Mouse (Mus musculus) kidney, postnatal 36 days (tissue): Measurements from ENCODE around the gene Tdgf1.

Experiments
- DNase-seq, 2 experiments: peaks; one replicate each; pipeline ENCODE4 v3.0.0; 2021 to 2022; ENCODE audit warnings: mixed read lengths in 2 of 2

The Tdgf1 gene

DNA sequence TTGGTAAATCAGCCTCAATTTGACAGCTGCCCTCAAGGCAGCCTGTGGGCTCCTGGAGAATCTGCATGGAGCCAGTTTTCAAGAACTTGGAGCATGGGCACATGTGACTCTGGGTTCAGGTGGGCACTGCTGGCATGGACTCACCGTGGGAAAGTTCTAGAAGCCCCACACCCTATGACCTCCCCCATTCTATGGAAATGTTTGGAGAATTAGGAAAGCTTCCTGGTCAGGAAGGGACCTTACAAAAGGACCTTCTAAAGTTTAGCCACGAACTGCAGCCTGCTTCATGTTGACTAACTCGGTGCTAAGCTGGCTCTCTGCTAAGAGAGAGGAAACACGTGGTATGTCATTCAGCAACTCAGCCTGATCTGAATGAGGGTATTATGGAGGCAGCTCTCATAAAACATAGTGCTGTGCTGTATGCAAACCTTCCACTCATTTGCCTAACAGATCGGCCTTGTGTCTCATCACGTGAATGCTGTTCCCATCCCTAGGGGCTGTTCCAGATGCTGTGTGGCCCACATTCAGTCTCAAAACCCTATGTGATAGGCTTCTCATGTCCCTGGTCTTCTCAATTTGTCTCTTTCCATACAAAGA, 36.5 kb downstream of the Tdgf1 start:
- DNase-seq: no peak

DNA sequence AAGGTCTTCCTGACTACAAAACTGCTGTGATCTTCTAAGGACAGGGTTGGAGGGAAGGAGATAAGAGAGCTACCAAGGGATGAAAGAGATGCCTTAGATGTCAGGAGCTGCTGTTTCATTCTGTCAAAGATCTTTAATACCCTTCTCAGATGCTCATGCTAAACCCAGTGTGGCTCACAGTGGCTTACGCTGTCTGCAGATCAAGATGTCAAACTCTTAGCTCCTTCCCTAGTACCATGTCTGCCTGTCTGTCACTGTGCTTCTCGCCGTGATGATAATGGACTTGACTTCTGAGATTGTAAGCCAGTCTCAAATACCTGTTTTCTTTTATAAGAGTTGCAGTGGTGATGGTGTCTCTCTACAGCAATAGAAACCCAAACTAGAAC, 37.3 kb downstream of the Tdgf1 start:
- no peak for DNase-seq

DNA sequence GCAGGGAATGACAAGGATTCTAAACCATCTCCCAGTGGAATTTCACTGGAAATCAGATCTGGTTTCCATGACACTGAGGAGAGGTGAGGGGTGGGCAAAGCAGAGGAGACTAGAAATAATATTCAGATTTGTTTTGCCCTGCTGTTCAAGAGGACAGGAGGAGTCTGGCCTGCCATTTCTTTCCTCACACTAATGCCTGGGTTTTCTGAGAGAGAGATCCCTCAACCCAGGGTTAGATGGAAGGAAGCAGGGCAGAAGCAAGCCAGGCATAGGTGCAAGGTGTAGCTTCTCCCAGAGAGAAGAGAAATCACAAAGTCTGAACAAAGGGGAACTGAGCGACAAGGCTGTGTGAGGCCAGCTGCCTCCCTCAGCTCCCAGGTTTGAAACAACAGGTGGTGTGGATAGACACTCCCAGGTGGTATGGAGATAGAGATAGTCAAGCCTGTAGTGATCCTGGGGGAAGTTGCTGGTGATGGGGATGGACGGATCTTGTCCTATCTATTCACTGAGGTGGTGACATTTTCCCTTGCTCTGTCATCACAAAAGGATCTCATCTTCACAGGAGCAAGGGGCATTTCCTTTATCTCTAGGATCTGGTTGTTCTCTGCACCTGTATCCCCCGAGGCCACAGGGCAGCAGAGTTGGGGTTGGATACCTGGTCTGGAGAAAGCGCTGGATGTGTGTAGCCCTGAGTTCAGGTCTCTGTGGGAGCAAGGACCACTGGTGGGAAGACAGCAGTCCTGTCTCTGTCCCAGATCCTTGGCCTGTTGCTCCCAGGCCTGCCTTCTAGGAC, 37.9 kb downstream of the Tdgf1 start:
- DNase-seq: no peak

DNA sequence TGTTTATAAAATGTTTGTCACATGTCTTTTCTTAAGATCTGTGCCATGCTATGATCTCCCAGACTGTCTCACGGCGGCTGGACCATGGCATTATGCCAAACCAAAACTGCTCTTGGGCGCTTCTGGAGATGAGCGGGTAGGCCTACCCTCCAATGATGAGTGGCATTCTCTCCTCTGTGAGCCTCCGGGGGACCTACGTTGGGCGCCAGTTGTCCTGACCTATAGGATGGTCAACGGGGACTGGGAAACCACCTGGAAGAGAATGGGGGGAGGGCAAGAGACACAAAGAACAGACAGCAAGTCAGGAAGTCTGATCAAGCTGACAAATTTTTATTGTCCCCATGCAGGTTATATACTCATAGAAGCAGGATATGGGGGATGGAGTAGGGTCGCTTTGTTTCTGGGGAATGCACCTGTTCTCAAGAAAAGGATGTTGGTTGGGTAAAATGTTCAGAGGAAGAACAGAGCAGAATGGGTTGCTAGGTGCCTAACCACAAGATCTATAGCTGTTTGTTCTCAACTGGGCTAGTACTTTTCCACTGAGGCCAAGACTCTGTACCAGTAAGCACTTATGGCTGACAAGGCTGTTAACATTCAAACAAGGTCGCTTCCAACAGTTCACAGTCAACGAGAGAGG, 38.6 kb downstream of the Tdgf1 start:
- DNase-seq: no peak

DNA sequence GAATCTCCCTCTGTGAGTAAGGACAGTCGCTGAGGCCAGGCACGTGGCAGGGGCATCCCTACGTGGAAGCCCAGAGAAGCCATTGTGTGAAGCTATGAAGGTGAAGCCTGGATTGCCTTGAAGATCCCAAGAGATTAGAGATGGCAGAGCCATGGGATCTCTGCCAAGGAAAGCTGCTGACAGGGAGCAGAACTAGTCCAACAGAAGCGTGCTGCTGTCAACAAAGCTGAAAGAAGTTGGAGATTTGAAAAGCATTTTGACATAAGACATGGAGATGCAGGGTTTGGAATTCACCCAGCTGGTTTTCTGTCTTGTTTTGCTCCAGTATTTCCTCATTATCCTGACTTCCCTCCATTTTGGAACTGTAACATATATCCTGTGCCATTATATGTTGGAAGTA, 43.7 kb downstream of the Tdgf1 start:
- no peak for DNase-seq

DNA sequence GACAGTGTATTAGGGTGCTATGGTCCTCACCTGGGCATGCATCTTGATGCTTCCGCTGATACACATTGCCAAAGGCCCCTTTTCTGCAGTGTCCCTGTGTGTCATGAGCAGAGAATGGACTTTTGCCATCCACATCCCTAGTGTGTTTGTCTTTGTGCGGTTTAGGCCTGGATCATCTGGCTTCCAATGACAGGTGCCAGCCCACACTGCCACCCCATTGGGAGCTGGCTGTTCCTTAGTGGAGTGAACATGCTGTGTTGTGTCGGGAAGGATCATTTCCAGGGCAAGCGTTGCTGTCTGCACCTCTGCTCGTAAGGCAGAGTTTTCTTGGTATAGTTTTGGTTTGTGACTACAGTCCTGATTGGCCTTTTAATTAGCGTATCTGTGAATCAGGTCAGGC, 44.8 kb downstream of the Tdgf1 start:
- no peak for DNase-seq

DNA sequence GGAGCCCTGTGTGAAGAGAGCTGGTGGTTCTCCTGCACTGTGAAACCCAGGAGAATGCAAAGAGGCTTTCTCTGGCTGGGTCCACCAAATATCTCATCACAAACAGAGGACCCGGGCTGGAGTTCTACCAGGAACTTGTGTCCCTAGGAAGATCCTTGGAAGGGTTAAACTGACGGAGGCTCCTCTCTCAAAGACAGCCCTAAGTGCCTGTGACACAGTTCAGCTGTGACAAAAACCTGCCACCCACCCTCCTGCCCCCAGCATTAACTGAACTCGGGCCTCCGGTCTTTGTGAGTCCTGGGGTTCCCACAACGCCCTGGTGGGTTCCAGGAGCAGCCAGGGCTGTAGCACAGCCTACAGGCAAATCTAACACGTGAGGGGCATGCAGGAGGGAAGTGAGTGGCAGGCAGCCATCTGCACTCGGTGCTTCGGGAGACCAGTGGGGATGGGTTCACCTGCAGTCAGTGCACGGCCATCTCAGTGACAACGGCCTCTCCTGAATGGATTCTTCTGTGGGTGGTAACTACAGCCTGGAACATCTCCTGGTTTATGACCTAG, 46.4 kb downstream of the Tdgf1 start:
- DNase-seq: no peak

DNA sequence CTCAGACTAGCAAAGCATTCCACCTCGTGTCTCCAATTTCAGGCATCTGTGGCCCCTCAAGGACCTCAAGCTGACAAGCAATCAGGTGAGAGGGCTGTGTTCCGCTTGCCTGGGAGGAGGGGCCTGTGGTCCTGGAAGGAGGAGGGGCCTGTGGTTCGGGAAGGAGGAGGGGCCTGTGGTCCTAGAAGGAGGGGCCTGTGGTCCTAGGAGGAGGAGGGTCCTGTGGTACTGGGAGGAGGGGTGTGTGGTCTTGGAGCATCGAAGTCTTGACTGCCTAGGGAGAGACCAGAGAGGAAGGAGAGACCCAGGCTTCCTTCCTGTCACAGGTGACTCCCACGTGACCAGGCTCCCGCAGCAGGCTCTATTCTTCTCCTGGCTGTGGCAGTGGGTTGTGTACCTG, 49.4 kb downstream of the Tdgf1 start:
- DNase-seq: no peak

DNA sequence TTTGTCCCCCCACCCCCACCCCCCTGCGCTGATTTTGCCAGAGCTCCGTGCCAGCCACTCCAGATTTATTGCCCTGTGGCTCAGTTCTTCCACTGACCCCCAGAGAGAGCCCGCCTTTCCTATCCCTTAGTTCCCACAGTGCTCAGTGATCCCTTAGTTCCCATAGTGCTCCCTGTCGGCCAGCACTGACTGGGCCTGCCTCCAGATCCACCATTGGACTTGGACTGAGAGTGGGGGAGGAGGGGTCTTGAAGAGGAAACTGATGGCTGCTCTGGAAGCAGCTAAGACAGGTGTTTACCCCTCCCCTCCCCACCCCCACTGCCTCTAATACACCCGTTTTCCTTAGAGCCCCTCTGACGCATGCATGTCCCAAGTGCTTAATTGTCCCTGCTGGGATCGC, 50.0 kb downstream of the Tdgf1 start:
- DNase-seq: no peak

DNA sequence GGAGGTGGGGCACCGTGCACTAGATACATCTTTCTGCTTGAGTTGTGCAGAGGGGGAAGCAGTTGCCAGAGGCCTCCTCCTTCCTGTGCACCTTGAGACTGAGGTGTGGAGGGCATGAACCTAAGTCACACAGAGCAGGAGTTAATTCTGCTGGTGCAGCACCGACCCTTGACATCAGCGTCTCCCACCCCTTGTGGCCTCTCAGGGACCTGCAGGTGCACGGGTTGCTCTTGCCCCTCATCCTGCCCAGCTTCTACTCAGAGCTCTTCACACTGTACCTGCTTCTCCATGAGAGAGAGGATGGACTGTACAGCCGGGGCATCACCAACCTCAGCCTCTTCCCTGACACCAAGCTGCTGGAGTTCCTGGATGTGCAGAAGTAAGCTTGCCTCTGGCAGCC, 50.5 kb downstream of the Tdgf1 start:
- no peak for DNase-seq

DNA sequence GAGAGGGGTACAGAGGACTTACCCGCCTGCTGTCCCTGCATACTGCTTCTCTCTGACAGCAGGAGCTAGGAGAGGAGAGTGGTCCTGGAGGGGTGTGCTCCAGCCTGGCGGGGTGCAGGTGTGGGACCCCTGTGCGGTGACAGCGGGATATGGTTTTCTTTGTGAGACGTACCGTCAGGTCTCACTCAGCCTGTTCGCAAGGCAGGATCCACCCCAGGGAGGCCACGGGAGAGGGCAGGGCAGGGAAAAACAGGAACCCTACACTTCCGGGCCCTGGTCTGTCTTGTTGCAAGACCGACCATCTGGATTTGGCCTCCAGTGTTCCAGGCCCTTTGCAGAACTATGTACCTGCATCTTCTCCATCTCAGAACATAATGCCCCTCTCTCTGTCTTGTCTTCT, 52.5 kb downstream of the Tdgf1 start:
- no peak for DNase-seq

DNA sequence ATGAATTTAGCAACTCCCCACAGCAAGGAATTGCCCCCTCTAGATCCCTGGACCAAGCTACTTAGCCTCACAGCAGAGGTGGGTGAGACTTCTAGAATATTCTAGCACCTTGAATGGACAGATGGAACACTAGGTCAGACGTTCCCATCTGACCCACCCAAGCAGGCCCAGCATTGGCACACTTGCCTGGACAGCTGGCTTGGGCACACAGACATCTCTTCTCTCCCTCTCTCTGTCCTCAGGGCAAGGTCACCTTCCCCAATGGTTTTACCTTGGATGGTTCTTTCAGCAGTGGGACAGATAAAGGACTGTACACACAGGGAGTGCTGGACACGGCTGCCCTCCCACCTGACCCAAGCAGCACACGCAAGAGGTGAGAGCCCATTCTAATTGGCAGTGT, 53.4 kb downstream of the Tdgf1 start:
- DNase-seq: no peak

DNA sequence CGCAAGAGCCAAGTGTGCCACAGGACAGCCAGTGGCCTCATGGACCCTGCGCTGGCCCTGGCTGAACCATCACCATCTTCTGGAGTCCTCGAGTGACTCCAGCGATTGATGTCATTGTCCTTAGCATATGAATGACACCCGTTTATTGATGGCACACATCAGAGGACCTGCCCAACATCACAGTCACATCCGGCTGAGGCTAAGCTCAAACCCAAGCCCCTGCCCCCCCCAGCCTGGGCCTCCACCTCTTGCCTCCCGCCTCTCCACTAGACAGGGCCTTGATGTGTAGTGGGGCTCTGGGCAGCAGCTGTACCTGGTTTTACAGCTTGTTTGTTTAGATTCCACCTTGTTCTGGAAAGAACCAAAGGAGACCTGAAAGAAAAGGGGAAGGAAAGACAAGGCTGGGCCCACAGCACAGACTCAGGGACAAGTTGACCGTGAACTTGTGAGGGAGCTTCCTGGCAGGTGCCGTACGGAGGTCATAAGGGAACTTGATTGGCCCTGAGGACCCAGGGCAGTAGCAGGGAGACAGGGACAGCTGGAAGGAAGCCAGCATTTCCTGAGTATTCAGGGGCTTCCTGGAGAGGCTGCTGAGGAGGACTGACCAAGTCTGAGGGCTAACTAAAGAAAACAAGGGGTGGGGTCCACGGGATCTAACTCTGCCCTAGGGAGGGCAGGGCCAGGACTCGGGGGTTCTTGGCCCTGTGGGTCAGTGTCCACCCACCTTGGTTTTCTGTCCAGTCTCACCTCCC, 54.7 kb downstream of the Tdgf1 start:
- peak; percentile 63 to 66 for DNase-seq

DNA sequence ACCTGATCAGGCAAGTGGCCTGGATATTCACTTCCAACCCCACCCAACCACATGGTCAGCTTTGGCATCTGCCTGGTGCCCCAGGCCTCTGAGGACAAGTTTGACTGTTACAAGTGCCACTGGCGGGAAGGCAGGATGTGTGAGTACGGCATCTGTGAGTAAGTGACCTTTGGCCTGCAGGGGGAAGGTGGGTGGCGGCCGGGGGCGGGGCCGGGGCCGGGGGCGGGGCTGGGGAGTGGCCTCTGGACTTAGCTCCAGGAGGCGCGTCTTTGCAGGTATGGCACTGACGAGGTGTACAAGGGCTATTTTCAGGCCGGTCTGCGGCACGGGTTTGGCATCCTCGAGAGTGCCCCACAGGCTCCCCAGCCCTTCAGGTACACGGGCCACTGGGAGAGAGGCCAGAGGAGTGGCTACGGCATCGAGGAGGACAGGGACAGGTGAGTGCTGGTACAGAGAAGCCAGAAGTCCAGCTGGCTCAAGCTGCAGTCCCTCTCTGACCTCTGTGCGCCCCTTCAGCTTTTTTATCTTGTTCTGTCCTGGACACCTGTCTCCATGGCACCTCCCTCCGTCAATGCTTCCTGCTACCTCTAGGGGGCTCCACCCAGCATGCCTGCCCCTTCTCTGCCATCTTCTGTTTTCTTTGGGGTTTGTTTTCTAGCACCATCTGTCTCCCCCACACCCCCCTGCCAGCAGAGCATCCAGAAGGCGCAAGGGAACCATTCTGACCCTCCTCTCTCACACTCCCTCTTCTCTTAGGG, 55.8 kb downstream of the Tdgf1 start:
- DNase-seq: peak; percentile 64 to 66
